Comparison of ENCODE assay signal across 8 mouse cellular contexts in the genomic region with DNA sequence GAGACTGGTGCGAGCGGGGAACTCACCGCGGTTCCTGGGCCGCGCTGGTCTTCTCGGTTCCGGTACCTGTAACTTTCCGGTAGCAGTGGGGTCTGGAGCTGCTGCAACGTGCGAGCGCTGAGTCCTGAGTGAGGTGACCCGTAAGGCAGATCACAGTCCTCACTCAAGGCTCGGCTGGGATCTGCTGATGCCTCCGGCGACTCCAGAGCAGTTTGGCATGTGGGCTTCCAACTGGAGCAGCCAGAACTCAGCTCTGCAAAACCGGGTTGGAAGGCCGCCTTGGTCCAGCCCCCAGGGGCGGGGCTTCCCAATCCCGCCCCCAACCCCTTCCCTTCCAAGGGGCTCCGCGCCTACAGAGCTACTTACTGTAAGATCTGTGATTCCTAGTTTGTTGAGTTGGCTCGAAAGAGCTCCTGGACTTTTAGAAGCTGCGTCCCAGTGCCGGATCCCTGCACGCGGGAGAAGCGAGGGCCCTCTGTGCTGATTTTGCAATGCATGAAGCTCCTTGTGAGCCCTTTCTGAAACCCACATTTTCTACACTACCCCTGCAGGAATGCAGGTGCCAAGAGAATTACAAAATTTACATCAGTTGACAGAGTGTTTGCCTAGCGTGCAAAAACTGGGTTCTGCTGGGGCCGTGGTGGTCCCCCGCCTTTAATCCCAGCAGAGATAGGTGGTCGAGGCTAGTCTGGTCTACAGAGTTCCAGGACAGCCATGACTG. TPM values are rescaled to one million over a fixed set of nuclear protein-coding genes. Genes with fewer than 3 reads are reported as not detected.
DNase-seq lines count a peak whose midpoint lies in the region; ATAC-seq lines count a peak whose summit lies in the region.

No protein-coding gene starts in this region.

- H3K4me3 ChIP-seq in hindbrain, embryonic 10.5 days: peak overlapping the region; percentile 65
- H3K4me3 ChIP-seq in lung, embryonic 16.5 days (ENCODE audit: low read length): peak overlapping the region; percentile 55

- peak overlapping the region; percentile 72 for H3K27ac ChIP-seq in hindbrain, embryonic 10.5 days
- peak overlapping the region; percentile 50; the same call in 1 of the 2 replicates for H3K27ac ChIP-seq in lung, embryonic 16.5 days (ENCODE audit: low read length)

- peaks cover 18% of the 10 kb centered on the region for H3K4me1 ChIP-seq in hindbrain, embryonic 10.5 days (replicated peaks)
- peaks cover 5% of the 10 kb centered on the region; the same call in 1 of the 2 replicates for H3K4me1 ChIP-seq in lung, embryonic 16.5 days (replicated peaks; ENCODE audit: control insufficient read depth, insufficient read depth, low read length)

- peak overlapping the region; percentile 66 for H3K9ac ChIP-seq in lung, embryonic 16.5 days (ENCODE audit: low read length)

- H3K36me3 ChIP-seq in hindbrain, embryonic 10.5 days: no peaks in the 10 kb centered on the region
- H3K36me3 ChIP-seq in lung, embryonic 16.5 days (ENCODE audit: control insufficient read depth, insufficient read depth, low read length): no peaks in the 10 kb centered on the region

- peak overlapping the region; percentile 69 for H3K4me2 ChIP-seq in lung, embryonic 16.5 days (ENCODE audit: low read depth, low read length)

- DNase-seq in Muller cell, postnatal 12 days (ENCODE audit: inconsistent ontology term): peak; percentile 93
- DNase-seq in cerebellum, adult 9-10 months: peak; percentile 78
- DNase-seq in hindbrain, embryonic 10.5 days (ENCODE audit: low spot score): peak; percentile 74
- peak; percentile 77 for DNase-seq in layer of hippocampus, adult 9-11 months
- DNase-seq in ovary, postnatal 10 days (ENCODE audit: low spot score): peak; percentile 65
- peak; percentile 34 to 48 for DNase-seq in thymus, postnatal 10 days (ENCODE audit: low spot score in 2 of 2)

- ATAC-seq in frontal cortex, adult (ENCODE audit: low TSS enrichment): peak; percentile 91
- ATAC-seq in lung, embryonic 16.5 days (ENCODE audit: low read depth): peak; percentile 93

- H3K27me3 ChIP-seq in hindbrain, embryonic 10.5 days (ENCODE audit: insufficient read depth, poor library complexity, severe bottlenecking): no peaks in the 10 kb centered on the region
- H3K27me3 ChIP-seq in lung, embryonic 16.5 days (ENCODE audit: control insufficient read depth, insufficient read depth, low read depth, low read length): no peaks in the 10 kb centered on the region

- no peaks in the 10 kb centered on the region for H3K9me3 ChIP-seq in hindbrain, embryonic 10.5 days
- H3K9me3 ChIP-seq in lung, embryonic 16.5 days (ENCODE audit: control insufficient read depth, low read length): no peaks in the 10 kb centered on the region

- WGBS in hindbrain, embryonic 10.5 days: 3% methylated on average over 32 of the region's 32 CpGs
- WGBS in lung, embryonic 16.5 days: 1% methylated on average over 32 of the region's 32 CpGs

RNA-seq across cellular contexts. Expression of gene Psph, which starts 8.1 kb away (rescaled TPM):
- polyA plus RNA-seq in hindbrain, embryonic 10.5 days (2016; fragmentation: Nextera tagmentation; extraction: Ambion mirVana): 40.2 and 40.5 TPM in 2 replicates
- 32.7 and 33.5 TPM in 2 replicates for polyA plus RNA-seq in lung, embryonic 16.5 days (2015; fragmentation: Nextera tagmentation; extraction: Ambion mirVana)

RNA-seq across cellular contexts. Expression of gene Nipsnap2, which starts 54.3 kb away (rescaled TPM):
- polyA plus RNA-seq in hindbrain, embryonic 10.5 days (2016; fragmentation: Nextera tagmentation; extraction: Ambion mirVana): 73.4 and 74.3 TPM in 2 replicates
- polyA plus RNA-seq in lung, embryonic 16.5 days (2015; fragmentation: Nextera tagmentation; extraction: Ambion mirVana): 94.7 and 98.7 TPM in 2 replicates

Comparison
In these comparisons a context has a peak if more than half of its experiments do, and no peak if none do; other contexts are left out.
1. Peak in every context shown above with its lines: DNase-seq, ATAC-seq, H3K4me3 ChIP-seq and H3K27ac ChIP-seq.
2. DNase-seq: peak in every context shown above with its lines; median percentile 93 in Muller cell, postnatal 12 days; 78 in cerebellum, adult 9-10 months; 77 in layer of hippocampus, adult 9-11 months; 74 in hindbrain, embryonic 10.5 days; 65 in ovary, postnatal 10 days; 41 in thymus, postnatal 10 days.